Mouse (Mus musculus) G1E (cell line): ENCODE measurements around the gene Glp2r. TPM values are rescaled to one million over a fixed set of nuclear protein-coding genes. Genes with fewer than 3 reads are reported as not detected.

ENCODE experiments used
- ATAC-seq: 2 replicates; pipeline ENCODE4 v1.8.0; 2016; ENCODE audit warnings: mild to moderate bottlenecking; ENCODE audit not compliant: insufficient number of reproducible peaks, poor library complexity, low FRiP score, severe bottlenecking; ENCODE audit errors: extremely low read depth
- DNase-seq: peaks from one replicate; pipeline ENCODE4 v3.0.0; 2012; ENCODE audit warnings: low spot score
- H3K27me3 ChIP-seq: 2 replicates; pipeline ENCODE4 v1.6.1; 2012; ENCODE audit warnings: mild to moderate bottlenecking, low read length, inconsistent platforms; ENCODE audit not compliant: insufficient read depth
- H3K36me3 ChIP-seq: replicated peaks from 2 replicates; pipeline ENCODE3; 2012; ENCODE audit warnings: mild to moderate bottlenecking, inconsistent platforms
- H3K4me1 ChIP-seq: 2 replicates; pipeline ENCODE4 v1.6.1; 2012; ENCODE audit warnings: low read depth, low read length, inconsistent platforms, mixed read lengths; ENCODE audit not compliant: insufficient read depth
- H3K4me3 ChIP-seq: 2 replicates; pipeline ENCODE4 v1.5.1; 2012; ENCODE audit warnings: low read depth, mild to moderate bottlenecking, inconsistent platforms, low read length, moderate library complexity, mixed read lengths
- H3K9me3 ChIP-seq: replicated peaks from 2 replicates; pipeline ENCODE4 v1.6.1; 2012; ENCODE audit warnings: inconsistent platforms
- CTCF ChIP-seq: IDR thresholded peaks from 2 replicates; pipeline ENCODE4 v1.5.1; 2012; ENCODE audit warnings: low read depth, low read length, inconsistent platforms, mixed read lengths
- GATA1 ChIP-seq: IDR thresholded peaks from 2 replicates; pipeline ENCODE4 v1.6.1; 2012; ENCODE audit warnings: borderline replicate concordance, low read length, inconsistent platforms, mixed read lengths
- GATA2 ChIP-seq: IDR thresholded peaks from 2 replicates; pipeline ENCODE4 v1.6.1; 2012; ENCODE audit warnings: low read depth, low read length, inconsistent platforms, borderline replicate concordance
- POLR2AphosphoS5 ChIP-seq: IDR thresholded peaks from 2 replicates; pipeline ENCODE4 v1.6.1; 2012; ENCODE audit warnings: low read depth, low read length, inconsistent platforms; ENCODE audit not compliant: insufficient replicate concordance
- TAL1 ChIP-seq: conservative IDR thresholded peaks from 2 replicates; pipeline ENCODE4 v1.6.1; 2012; ENCODE audit warnings: low read depth, low read length, inconsistent platforms, mixed read lengths
- polyA plus RNA-seq: library from polyadenylated mRNA; stranded (reverse); fragments of >175 nt; gene quantifications from 2 replicates; pipeline ENCODE4 v1.2.3, GENCODE M21; 2012
- total RNA-seq, 2 experiments: library from RNA; stranded (forward) in 1 of 2; stranded (reverse) in 1 of 2; fragments of 200-1000 nt in 1 of 2; fragments of >200 nt in 1 of 2; fragmentation: Nextera tagmentation in 1 of 2; gene quantifications; 2 replicates each; pipeline ENCODE4 v1.2.3; 2014 to 2017

Glp2r gene
- total and polyA plus RNA-seq, 3 experiments: 0.05 TPM; not detected in 2

DNA sequence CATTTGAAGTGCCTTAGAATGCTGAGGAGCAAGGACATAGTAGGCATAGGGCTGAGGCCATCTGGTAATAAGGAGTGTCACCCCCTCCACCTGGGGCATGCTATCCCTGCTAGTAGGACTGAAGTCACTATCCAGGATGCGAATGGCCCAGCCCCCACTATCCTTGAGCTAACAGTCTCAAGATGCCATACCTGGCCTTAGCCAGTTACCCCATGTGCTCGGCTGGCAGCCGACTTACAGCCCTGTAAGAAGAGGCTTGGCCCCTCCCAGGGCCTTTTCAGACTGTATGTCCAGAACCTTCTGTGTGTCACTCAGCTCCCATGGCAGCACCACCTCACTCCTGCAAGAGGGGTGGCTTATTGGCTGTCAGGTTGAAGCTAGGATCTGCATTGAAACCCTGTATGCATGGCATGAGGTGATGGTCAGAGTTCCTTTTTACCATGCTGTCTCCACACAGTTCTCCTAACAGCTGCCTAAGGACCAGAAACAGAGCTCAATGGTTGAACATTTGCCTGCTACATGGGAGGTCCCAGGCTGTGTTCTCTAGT is 102.4 kb downstream of the Glp2r start:
- no peak for TF ChIP-seq CTCF
- TF ChIP-seq TAL1: no peak
- TF ChIP-seq GATA2: no peak
- no peak for TF ChIP-seq POLR2AphosphoS5
- TF ChIP-seq GATA1: no peak
- H3K36me3 ChIP-seq: no peaks in the 10 kb centered on the region
- no peaks in the 10 kb centered on the region for H3K27me3 ChIP-seq
- no peak overlapping the region for H3K4me3 ChIP-seq
- peaks cover 80% of the 10 kb centered on the region for H3K9me3 ChIP-seq
- DNase-seq: no peak
- H3K4me1 ChIP-seq: no peaks in the 10 kb centered on the region
- no peak for ATAC-seq

GRCm38 (mm10) chr11:67667531-67668332 is 103.2 kb downstream of the Glp2r start:
- DNase-seq (no peak), ATAC-seq (no peak)
- no peak for TF ChIP-seq GATA1
- no peak for TF ChIP-seq POLR2AphosphoS5
- TF ChIP-seq GATA2: no peak
- TF ChIP-seq CTCF: no peak
- TF ChIP-seq TAL1: no peak
- Histone ChIP-seq H3K36me3 (no peaks in the 10 kb centered on the region), H3K4me3 (peak overlapping the region; percentile 13; the same call in 1 of the 2 replicates), H3K4me1 (no peaks in the 10 kb centered on the region), H3K27me3 (no peaks in the 10 kb centered on the region), H3K9me3 (peaks cover 81% of the 10 kb centered on the region)

- ATAC-seq (no peak), DNase-seq (no peak)
- Histone ChIP-seq H3K9me3 (peaks cover 80% of the 10 kb centered on the region), H3K4me1 (no peaks in the 10 kb centered on the region), H3K4me3 (no peak overlapping the region), H3K36me3 (no peaks in the 10 kb centered on the region), H3K27me3 (no peaks in the 10 kb centered on the region)
- TF ChIP-seq GATA2 (no peak), POLR2AphosphoS5 (no peak), CTCF (no peak), GATA1 (no peak), TAL1 (no peak)
Observed at GRCm38 (mm10) chr11:67666129-67666528, 104.8 kb downstream of the Glp2r start.

- ATAC-seq (no peak), DNase-seq (no peak)
- Histone ChIP-seq H3K27me3 (no peaks in the 10 kb centered on the region), H3K4me1 (no peaks in the 10 kb centered on the region), H3K9me3 (peaks cover 81% of the 10 kb centered on the region), H3K36me3 (no peaks in the 10 kb centered on the region), H3K4me3 (no peak overlapping the region)
- no peak for TF ChIP-seq TAL1
- no peak for TF ChIP-seq CTCF
- TF ChIP-seq GATA1: no peak
- no peak for TF ChIP-seq GATA2
- TF ChIP-seq POLR2AphosphoS5: no peak
Observed at GRCm38 (mm10) chr11:67664918-67665317, 106.0 kb downstream of the Glp2r start.

DNA sequence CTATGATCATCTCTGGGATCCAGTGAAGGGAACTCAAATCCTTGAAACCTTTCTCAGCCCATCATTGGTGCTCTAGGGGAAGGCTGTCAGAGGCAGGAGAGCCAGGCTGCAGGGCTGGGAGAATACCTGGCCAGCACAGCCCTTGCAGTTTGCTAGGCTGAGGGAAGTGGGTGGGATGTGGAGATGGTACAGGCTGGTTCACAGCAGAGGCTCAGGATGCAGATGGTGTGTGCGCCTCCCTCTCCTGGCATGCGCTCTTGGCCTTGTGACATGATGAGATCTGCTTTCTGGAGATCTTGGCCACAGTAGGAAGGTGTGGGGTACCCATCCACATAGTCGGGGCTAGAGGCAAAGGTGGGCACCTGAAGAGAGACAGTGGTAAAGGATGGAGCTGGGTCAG is 106.7 kb downstream of the Glp2r start:
- H3K36me3 ChIP-seq: no peaks in the 10 kb centered on the region

GRCm38 (mm10) chr11:67663437-67663836 is 107.5 kb downstream of the Glp2r start:
- H3K9me3 ChIP-seq: peaks cover 81% of the 10 kb centered on the region
- H3K27me3 ChIP-seq: no peaks in the 10 kb centered on the region
- H3K4me1 ChIP-seq: no peaks in the 10 kb centered on the region
- DNase-seq (no peak), ATAC-seq (no peak)
- H3K4me3 ChIP-seq: no peak overlapping the region
- no peaks in the 10 kb centered on the region for H3K36me3 ChIP-seq
- TF ChIP-seq GATA2: no peak
- no peak for TF ChIP-seq TAL1
- TF ChIP-seq POLR2AphosphoS5: no peak
- no peak for TF ChIP-seq GATA1
- no peak for TF ChIP-seq CTCF

More for the DNA sequence above, 106.7 kb downstream of the Glp2r start:
- Histone ChIP-seq H3K4me1 (no peaks in the 10 kb centered on the region), H3K9me3 (peaks cover 82% of the 10 kb centered on the region), H3K27me3 (no peaks in the 10 kb centered on the region), H3K4me3 (no peak overlapping the region; the same call in 1 of the 2 replicates)
- ATAC-seq: no peak
- DNase-seq: no peak
- TF ChIP-seq POLR2AphosphoS5: no peak
- no peak for TF ChIP-seq CTCF
- TF ChIP-seq GATA1: no peak
- TF ChIP-seq GATA2: no peak
- TF ChIP-seq TAL1: no peak
